Mouse (Mus musculus): ENCODE measurements at regions not wholly inside any gene's neighbourhood (a gene's known extent, or its start where the extent isn't known, plus 50 kb on each side); places are given as distances from the start of the nearest gene placed in this dataset.

- TF ChIP-seq EP300 (IDR thresholded peaks at IDR 0.05; ENCODE audit: low read depth) (no peak), CTCF (IDR thresholded peaks at IDR 0.05; ENCODE audit: low read depth) (no peak)
Observed at GRCm38 (mm10) chr2:9697591-9698345, 183.3 kb upstream of the 4930412O13Rik start.
